Mouse (Mus musculus): Measurements from ENCODE around the gene Fcrl1. TPM values are rescaled to one million over a fixed set of nuclear protein-coding genes. Genes with fewer than 3 reads are reported as not detected.

Fcrl1 gene
- polyA plus RNA-seq, 1 experiment from 2014 or later: not detected

- DNase-seq (ENCODE audit: low spot score, missing footprints) (no peak), ATAC-seq (ENCODE audit: low FRiP score) (no peak)
- no peaks in the 10 kb centered on the region for H3K27me3 ChIP-seq (ENCODE audit: control insufficient read depth, insufficient read depth, low read length)
- 82% methylated on average over 6 of the region's 6 CpGs for WGBS
- H3K36me3 ChIP-seq (ENCODE audit: control insufficient read depth, insufficient read depth, low read length): no peaks in the 10 kb centered on the region
- no peak overlapping the region for H3K4me3 ChIP-seq (ENCODE audit: low read depth, low read length)
- H3K9me3 ChIP-seq (ENCODE audit: control insufficient read depth, low read length): no peaks in the 10 kb centered on the region
- no peak overlapping the region for H3K27ac ChIP-seq (ENCODE audit: low read depth, low read length)
- H3K4me2 ChIP-seq: no peak overlapping the region
- H3K4me1 ChIP-seq (ENCODE audit: control insufficient read depth, insufficient read depth, low read length): no peaks in the 10 kb centered on the region
- H3K9ac ChIP-seq (ENCODE audit: low read length): no peak overlapping the region
Observed at GRCm38 (mm10) chr3:87443968-87444367, 67.8 kb downstream of the Fcrl1 start.

Other genes starting within 250 kb of the Fcrl1 start
- gene Kirrel, start 201.6 kb upstream of the Fcrl1 start, polyA plus RNA-seq (2014; fragmentation: Nextera tagmentation; extraction: Ambion mirVana): 6.4 and 7.4 TPM in 2 replicates
- gene Fcrls, start 112.6 kb upstream of the Fcrl1 start, polyA plus RNA-seq (2014; fragmentation: Nextera tagmentation; extraction: Ambion mirVana): 7.4 and 9.9 TPM in 2 replicates
- 0.10 and 0.11 TPM in 2 replicates for gene Cd5l, start 18.5 kb upstream of the Fcrl1 start, polyA plus RNA-seq (2014; fragmentation: Nextera tagmentation; extraction: Ambion mirVana)
- gene Fcrl5, start 59.4 kb downstream of the Fcrl1 start, polyA plus RNA-seq (2014; fragmentation: Nextera tagmentation; extraction: Ambion mirVana): not detected in 2 replicates
- gene Etv3, start 149.0 kb downstream of the Fcrl1 start, polyA plus RNA-seq (2014; fragmentation: Nextera tagmentation; extraction: Ambion mirVana): 8.0 and 8.1 TPM in 2 replicates
- gene Arhgef11, start 241.2 kb downstream of the Fcrl1 start, polyA plus RNA-seq (2014; fragmentation: Nextera tagmentation; extraction: Ambion mirVana): 13.4 and 13.5 TPM in 2 replicates